Mouse (Mus musculus) heart, postnatal 0 days (tissue): ENCODE results near the gene Epha3.

Experiments used
- CTCF ChIP-seq: IDR thresholded peaks from 2 replicates; pipeline ENCODE4 v1.5.1; 2016; ENCODE audit warnings: antibody characterized with exemption, control low read depth, low read depth
- EP300 ChIP-seq: IDR thresholded peaks from 2 replicates; pipeline ENCODE4 v1.6.1; 2016; ENCODE audit warnings: antibody characterized with exemption, low read depth

DNA sequence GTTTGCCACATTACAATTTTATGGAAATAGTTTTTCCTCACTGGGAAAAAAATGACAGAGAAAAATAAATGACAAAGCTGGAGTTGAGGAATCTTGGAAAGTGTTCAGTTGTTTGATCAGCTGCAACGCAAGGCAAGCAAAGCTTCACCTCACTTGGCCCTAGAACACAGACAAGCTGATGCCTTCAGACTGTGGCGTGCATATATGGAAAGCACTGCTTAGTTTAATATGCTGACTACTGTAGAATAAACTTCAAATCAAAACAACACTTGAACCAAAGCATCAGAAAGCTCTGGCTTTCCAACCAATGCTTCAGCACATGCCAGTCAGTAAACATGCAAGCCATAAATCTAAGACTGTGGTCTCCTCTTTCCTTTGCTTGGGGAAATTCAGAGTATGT is 65.6 kb downstream of the Epha3 start:
- TF ChIP-seq CTCF (no peak), EP300 (no peak)
